Mouse (Mus musculus) retina, postnatal 1 day (tissue): ENCODE data around the gene Ubxn4.
"Not testable (repeated sequence)": the region's sequence is repeated elsewhere in the genome, so short reads cannot be mapped to it uniquely, and the experiment has no call there.

Experiments used
- DNase-seq: peaks from one replicate; pipeline ENCODE4 v3.0.0-alpha.2; 2012

The Ubxn4 gene

GRCm38 (mm10) chr1:128243627-128243995 is at the start of gene Ubxn4:
Gene Ubxn4, plus strand, starts transcription at chr1:128243964.
- no peak for DNase-seq

DNA sequence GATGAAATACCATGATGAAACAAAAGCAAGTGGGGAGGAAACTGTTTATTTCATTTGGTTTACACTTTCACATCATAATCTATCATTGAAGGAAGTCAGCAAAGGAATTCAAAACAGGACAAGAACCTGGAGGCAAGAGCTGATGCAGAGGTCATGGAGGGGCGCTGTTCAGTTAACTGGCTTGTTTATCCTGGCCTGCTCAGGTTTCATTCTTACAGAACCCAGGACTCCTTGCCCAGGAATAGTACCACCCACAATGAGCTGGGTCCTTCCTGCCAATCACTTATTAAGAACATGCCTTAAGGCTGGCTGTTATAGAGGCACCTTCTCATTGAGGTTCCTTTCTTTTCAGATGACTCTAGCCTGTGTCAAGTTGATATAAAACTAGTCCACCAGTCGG is 49.8 kb upstream of the Ubxn4 start:
- DNase-seq = no peak

DNA sequence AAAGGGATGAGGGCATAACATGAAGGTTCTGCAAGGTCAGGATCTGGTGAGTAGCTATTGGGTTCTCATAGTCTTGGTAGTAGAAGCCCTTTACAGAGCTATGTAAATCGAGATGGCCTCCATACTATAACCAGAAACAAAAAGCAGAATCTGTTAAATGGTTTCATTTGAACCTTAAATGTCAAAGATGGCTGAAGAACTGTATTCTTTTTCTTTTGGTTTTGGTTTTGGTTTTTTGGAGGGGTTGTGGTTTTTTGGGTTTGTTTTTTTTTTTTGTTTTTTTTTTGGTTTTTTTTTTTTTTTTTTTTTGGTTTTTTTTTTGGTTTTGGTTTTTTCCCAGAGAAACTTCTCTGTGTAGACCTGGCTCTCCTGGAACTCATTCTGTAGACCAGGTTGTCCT is 46.4 kb upstream of the Ubxn4 start:
- no peak for DNase-seq

GRCm38 (mm10) chr1:128213261-128213660 is 30.5 kb upstream of the Ubxn4 start:
- DNase-seq = no peak

DNA sequence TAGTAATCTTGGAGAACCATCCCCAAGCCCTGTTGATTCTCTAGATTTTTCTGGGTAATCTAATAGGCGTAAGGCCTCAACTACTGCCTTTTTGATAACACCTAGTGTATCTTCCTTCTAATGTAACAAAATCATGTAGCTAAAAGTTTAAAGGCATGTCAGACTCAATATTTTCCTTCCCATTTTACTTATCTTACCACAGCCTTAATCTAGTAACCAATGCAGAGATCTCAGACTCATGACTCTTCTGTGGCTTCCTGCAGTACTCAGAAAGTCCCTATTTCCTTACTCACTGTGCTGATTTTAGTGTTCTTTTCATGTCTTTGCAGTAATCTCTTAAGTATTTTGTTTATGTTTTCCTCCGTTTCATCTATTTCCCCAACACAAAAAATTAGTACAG is 21.9 kb upstream of the Ubxn4 start:
- DNase-seq = no peak

DNA sequence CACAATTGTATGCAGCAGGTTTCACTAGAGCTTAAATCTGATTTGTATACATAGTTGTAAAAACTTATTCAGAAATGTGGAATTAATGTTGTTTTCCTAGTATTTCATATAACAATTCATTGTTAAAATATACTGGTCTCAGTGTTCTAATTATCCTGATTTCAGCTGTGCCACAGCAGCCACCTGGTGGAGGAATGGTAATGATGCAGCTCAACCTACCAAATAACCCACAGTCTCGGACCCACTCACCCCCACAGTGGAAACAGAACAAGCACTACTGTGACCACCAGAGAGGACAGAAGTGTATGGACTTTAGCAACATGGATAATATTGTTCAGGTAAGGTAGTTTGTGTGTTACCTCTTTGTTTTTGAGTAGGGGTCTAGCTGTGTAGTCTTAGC is 20.5 kb upstream of the Ubxn4 start:
- peak; percentile 15 for DNase-seq

DNA sequence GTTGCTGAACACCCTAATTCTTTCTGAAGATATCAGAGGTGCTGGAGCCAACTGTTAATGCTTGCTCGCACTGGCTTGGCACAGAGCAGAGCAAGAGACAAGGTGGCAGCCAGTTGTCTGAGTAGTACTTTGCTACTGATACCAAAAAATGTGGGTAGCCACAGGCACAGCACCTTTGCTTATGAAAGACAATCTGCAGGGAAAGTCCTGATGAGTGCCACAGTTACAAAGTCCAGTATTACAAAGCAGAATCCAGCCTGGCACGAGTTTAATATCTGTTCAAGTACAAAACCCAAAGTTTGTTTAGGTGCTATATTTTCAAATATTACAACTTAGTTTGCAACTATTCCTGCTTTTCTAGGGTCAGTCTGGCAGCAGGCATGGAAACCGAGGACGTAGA is 8.6 kb upstream of the Ubxn4 start:
- no peak for DNase-seq

DNA sequence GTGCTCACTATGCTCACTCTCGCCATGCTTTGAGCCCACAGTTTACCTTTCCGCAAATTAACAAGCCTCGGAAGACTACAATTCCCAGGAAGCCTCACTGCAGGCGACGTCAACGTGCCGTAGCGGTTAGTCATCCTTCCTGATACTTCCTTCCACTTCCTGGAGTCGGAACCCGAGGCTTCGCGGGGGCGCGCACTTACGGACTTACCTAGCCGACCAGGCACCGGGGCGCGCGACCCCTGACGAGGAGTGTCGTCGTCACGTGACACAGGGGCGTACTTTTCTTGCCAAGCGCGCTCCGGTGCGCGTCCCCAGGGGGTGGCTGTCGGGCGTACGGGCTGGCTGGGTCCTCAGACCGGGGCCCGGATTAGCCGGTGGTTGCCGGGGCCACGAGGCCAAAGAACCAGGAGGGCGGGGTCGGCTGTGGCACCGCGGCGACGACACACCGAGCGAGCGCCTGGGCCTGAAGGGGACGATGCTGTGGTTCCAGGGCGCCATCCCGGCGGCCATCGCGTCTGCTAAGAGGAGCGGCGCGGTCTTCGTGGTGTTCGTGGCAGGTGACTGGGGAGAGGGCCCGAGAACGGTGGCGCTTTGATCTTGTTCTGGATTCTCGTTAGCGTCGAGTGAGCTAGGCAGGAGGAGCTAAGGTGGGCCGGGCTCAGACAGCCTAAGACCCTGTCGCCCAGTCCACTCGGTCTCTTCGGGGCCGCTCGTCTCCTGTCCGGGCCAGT is 397 bp downstream of the Ubxn4 start:
- peak; percentile 98 for DNase-seq

DNA sequence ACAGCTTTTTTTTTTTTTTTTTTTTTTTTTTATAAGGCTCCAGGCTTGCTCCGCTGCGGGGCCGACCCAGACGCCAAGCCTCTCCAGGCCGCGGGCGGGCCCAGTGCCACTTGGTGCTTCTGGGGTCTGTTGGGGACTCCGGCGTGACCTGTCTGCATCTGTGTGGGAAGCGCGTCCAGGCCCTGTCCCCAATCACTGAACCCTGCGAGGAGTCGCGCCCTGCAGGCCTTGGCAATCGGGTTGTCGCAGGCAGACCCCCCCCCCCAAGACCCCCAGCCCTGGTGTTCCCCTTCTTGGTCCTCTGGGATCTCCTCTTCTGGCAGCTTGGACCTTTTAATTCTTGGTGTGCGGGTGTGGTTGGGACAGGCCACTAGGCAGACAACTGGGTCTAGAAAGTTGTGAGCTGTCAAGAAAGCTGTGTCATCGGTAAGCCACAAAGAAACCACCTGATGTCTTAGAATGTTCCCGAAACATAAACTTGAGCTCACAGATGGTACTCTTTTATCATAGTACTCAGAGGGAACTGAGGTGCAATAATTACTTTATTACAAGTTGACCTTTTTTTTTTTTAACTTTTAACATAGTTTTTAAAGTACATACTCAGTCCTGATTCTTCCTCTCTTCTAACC is 1.1 kb downstream of the Ubxn4 start:
- DNase-seq = no peak

GRCm38 (mm10) chr1:128267061-128267460 is 23.3 kb downstream of the Ubxn4 start:
- DNase-seq = not testable (repeated sequence)

GRCm38 (mm10) chr1:128270731-128271130 is 27.0 kb downstream of the Ubxn4 start:
- DNase-seq = no peak

- no peak for DNase-seq
Observed at GRCm38 (mm10) chr1:128275908-128276307, 32.1 kb downstream of the Ubxn4 start.

DNA sequence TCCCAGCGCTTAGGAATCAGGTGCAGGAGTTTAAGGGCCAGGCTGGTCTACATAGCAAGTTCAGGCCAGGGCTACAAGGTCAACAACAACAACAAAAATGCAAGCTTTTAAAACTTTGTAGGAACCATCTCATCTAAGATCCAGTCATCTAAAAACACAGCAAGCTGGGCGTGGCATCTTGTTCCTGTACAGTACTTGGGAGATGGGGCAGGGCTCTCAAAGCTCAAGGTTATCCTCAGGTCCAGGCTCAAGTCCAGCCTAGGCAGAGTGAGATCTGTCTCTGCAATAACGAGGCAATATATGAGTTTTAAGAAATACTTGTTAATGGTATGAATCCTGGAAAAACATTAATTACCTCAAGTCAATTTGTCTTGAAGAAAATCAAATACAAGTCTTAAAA is 34.8 kb downstream of the Ubxn4 start:
- no peak for DNase-seq

GRCm38 (mm10) chr1:128281753-128282152 is 38.0 kb downstream of the Ubxn4 start:
- DNase-seq = no peak

DNA sequence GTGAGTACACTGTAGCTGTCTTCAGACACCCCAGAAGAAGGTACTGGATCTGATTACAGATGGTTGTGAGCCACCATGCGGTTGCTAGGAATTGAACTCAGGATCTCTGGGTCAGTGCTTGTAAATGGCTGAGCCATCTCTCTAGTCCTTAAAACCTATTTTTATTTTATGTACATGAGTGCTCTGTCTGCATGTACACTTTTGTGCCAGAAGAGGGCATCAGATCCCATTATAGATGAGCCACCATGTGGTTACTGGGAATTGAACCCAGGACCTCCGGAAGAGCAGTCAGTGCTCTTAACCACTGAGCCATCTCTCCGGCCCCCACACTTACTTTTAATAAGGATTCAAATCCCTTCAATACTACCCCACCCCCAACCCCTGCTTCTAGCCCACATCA is 39.2 kb downstream of the Ubxn4 start:
- no peak for DNase-seq

GRCm38 (mm10) chr1:128284157-128284690 is 40.5 kb downstream of the Ubxn4 start:
- DNase-seq = no peak

DNA sequence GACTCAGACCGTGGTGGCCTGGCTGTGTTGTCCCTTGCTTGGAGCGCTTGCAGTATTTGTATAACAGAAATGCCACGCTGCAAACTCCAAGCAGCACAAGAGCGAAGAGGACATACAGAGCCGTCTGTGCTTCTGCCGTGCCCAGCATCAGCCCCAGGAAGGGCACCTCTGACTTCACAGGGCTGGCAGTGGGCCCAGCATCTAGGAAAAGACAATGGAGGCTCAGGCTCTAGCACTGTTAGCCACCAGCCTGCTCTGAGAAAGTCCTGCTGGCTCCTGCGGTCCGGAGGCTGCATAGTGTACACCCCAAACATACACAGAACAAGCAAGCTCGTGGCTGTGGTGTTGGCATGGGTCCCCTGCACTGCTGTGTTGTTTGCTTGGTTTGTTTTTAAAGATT is 41.4 kb downstream of the Ubxn4 start:
- no peak for DNase-seq

DNA sequence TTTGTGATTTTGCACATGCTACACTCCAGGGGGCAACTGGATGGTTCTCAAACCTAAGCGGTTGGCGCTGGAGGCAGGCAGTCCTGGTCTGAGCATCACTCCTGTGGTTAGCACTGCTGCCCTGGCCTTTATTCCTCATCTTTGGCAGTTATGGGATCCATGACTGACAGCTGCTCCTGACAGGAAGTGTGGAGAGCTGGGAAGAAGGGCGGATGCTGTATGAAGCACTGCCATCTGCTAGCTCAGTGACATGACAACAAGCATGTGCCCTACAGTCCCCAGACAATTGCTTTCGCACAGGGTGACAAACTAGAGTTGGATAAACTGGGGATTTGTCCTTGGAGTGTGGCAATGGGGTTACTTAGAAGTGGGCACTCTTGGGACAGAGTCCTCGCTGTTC is 46.5 kb downstream of the Ubxn4 start:
- peak; percentile 17 for DNase-seq

- DNase-seq = no peak
Observed at GRCm38 (mm10) chr1:128293524-128293923, 49.8 kb downstream of the Ubxn4 start.

GRCm38 (mm10) chr1:128295296-128295695 is 51.5 kb downstream of the Ubxn4 start:
- DNase-seq = peak; percentile 50

- peak; percentile 83 for DNase-seq
Observed at GRCm38 (mm10) chr1:128295717-128296528, 52.2 kb downstream of the Ubxn4 start.

DNA sequence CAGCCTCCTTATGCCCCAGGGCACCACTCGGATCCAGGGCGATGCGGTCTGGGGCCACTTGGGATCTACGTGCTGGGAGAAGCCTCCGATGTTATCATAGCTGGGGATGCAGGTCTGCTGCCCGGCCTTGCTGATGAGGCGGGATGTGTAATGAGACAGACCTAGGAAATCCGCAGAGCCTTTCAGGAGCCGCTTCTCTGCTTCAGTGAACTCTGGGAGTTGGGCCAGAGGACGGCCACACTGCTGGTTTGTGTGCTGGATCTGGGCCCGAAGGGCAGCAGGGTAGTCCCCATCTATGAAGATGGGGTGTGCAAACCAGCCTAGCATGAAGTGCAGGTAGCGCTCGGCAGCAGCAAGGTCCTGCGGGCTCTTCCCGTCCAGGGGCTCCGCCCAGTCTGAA is 60.1 kb downstream of the Ubxn4 start:
- DNase-seq = no peak

DNA sequence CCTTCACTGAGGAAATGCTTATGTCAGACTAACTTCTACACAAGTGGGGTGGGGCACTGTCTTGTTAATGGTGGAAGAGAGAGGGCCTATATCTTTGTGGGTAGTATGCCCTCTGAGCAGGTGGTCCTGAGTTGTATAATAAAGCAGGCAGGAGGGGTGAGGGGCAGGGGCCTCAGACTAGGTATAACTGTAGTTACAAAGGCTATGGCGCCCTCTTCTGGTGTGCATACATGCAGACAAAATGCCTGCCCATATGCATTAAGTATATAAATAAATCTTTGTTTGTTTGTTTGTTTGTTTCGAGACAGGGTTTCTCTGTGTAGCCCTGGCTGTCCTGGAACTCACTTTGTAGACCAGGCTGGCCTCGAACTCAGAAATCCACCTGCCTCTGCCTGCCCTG is 65.3 kb downstream of the Ubxn4 start:
- DNase-seq = peak; percentile 24

DNA sequence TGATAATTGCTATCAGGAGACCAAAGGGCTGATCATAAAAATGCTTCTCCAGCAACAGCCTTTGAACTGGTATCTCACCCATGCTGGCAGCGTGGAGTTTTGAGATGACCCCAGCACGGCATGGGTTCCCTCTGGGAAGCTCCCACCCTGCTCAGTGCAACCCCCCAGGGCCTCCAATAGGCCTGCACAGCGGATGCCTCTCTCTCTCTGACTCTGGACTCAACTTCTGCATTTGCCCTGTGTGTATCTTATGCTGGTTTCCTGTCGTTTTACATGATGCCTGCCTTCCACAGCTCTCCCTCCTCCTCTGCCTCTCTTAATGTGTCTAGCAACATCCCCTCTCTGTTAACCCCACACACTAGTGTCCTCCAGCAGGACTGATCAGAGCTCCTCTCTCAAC is 70.9 kb downstream of the Ubxn4 start:
- no peak for DNase-seq
